Mouse (Mus musculus) thymus, postnatal 0 days (tissue): ENCODE data around the gene Crip3. TPM values are rescaled to one million over a fixed set of nuclear protein-coding genes. Genes with fewer than 3 reads are reported as not detected.

Source experiments
- DNase-seq: peaks from one replicate; pipeline ENCODE4 v3.0.0-alpha.2; 2015; ENCODE audit warnings: low spot score
- polyA plus RNA-seq: library from polyadenylated mRNA; unstranded; fragments of >200 nt; fragmentation: Nextera tagmentation; extraction: Ambion mirVana; gene quantifications from 2 replicates; pipeline ENCODE4 v1.2.1, GENCODE M21; 2015

Crip3 gene
- 294 and 308 TPM in 2 replicates for polyA plus RNA-seq

- DNase-seq, result no peak
Observed at GRCm38 (mm10) chr17:46428761-46429414, at the start of gene Crip3. Gene Crip3, plus strand, starts transcription at chr17:46428926.

- peak; percentile 95 for DNase-seq
Observed at GRCm38 (mm10) chr17:46383294-46384060, 45.2 kb upstream of the Crip3 start, which contains the start of gene Zfp318. Gene Zfp318, plus strand, starts transcription at chr17:46383731.

- DNase-seq, result peak; percentile 13
Observed at GRCm38 (mm10) chr17:46384061-46384801, 44.5 kb upstream of the Crip3 start.

- DNase-seq, result no peak
Observed at GRCm38 (mm10) chr17:46388200-46388599, 40.5 kb upstream of the Crip3 start.

- DNase-seq, result peak; percentile 55
Observed at GRCm38 (mm10) chr17:46393012-46393411, 35.7 kb upstream of the Crip3 start.

GRCm38 (mm10) chr17:46394631-46395030 lies 34.1 kb upstream of the Crip3 start:
- DNase-seq, result no peak

- no peak for DNase-seq
Observed at GRCm38 (mm10) chr17:46408478-46408877, 20.2 kb upstream of the Crip3 start.

GRCm38 (mm10) chr17:46418628-46419027 lies 10.1 kb upstream of the Crip3 start:
- DNase-seq, result no peak

- no peak for DNase-seq
Observed at GRCm38 (mm10) chr17:46419717-46420116, 9.0 kb upstream of the Crip3 start.

GRCm38 (mm10) chr17:46426496-46426895 lies 2.2 kb upstream of the Crip3 start:
- DNase-seq, result no peak

- no peak for DNase-seq
Observed at GRCm38 (mm10) chr17:46433627-46434026, 4.9 kb downstream of the Crip3 start.

GRCm38 (mm10) chr17:46436672-46437366 lies 8.1 kb downstream of the Crip3 start:
- peak; percentile 28 for DNase-seq

GRCm38 (mm10) chr17:46438298-46438873 lies 9.7 kb downstream of the Crip3 start, which contains the start of gene Slc22a7:
Gene Slc22a7, minus strand, starts transcription at chr17:46438457.
- no peak for DNase-seq

- no peak for DNase-seq
Observed at GRCm38 (mm10) chr17:46439176-46439575, 10.4 kb downstream of the Crip3 start.

GRCm38 (mm10) chr17:46444839-46445579 lies 16.3 kb downstream of the Crip3 start:
- DNase-seq, result no peak

GRCm38 (mm10) chr17:46446264-46446663 lies 17.5 kb downstream of the Crip3 start:
- no peak for DNase-seq

GRCm38 (mm10) chr17:46452683-46453082 lies 24.0 kb downstream of the Crip3 start:
- no peak for DNase-seq

GRCm38 (mm10) chr17:46453302-46453948 lies 24.7 kb downstream of the Crip3 start:
- no peak for DNase-seq

GRCm38 (mm10) chr17:46453970-46454411 lies 25.3 kb downstream of the Crip3 start:
- DNase-seq, result no peak
